ENCODE assay signal across 11 mouse cellular contexts in the genomic region with DNA sequence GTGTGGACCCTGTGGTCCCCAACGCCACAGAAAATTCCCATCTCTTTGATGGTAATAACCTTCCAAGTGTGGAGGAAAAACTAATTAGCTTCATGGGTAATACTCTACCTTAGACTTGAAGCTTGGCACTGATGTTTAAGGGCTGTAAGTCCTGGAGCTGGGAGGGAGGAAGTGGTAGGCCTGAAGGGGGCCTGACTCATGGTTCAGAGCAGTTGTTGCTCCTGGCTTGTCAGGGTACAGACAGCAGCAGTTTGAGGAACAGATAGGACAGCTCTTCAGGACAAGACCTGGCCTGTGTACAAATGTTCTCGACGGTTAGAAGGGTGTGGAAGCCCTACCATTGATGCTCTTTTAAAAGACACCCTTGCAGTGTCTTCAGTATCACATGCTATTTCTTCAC.
"Had no signal": no experiment of that assay in that cellular context is flagged by ENCODE, and none has a peak within 500 bp of the region (broad histone marks: within the 10 kb centered on the region; RNA-seq: fewer than 3 reads in every experiment).

No protein-coding gene starts in this region.

- H3K9ac ChIP-seq: limb, embryonic 12.5 days; liver, embryonic 15.5 days had no signal

- H3K36me3 ChIP-seq: limb, embryonic 12.5 days; liver, embryonic 15.5 days had no signal

- H3K4me3 ChIP-seq: limb, embryonic 12.5 days; liver, embryonic 15.5 days had no signal

- DNase-seq: kidney, adult 8-10 months; layer of hippocampus, postnatal 36 days; lung, adult 2 months; lung, postnatal 14 days; right cerebral cortex, postnatal 25 days; thymus, postnatal 4 days had no signal

- H3K27ac ChIP-seq: limb, embryonic 12.5 days; liver, embryonic 15.5 days; stomach, postnatal 0 days had no signal

- H3K27me3 ChIP-seq: limb, embryonic 12.5 days; liver, embryonic 15.5 days had no signal

- H3K4me2 ChIP-seq: limb, embryonic 12.5 days; liver, embryonic 11.5 days; liver, embryonic 15.5 days had no signal

- H3K9me3 ChIP-seq: limb, embryonic 12.5 days; liver, embryonic 15.5 days had no signal

- H3K4me1 ChIP-seq: liver, embryonic 15.5 days had no signal

- ATAC-seq: intestine, postnatal 0 days had no signal
